Mouse (Mus musculus) cerebellum, adult 2 months (tissue): ENCODE results near the gene Zc3h8. TPM values are rescaled to one million over a fixed set of nuclear protein-coding genes. Genes with fewer than 3 reads are reported as not detected.
A peak's percentile ranks its signal among the peaks of the same experiment; 100 is the strongest.

Experiments
- DNase-seq, 2 experiments: peaks; one replicate each; pipeline ENCODE4 v3.0.0; 2021
- H3K27ac ChIP-seq: fragments of 200-500 bp; 2 replicates; pipeline ENCODE4 v1.5.1; 2012; ENCODE audit warnings: low read length, control low read depth, inconsistent platforms; ENCODE audit not compliant: insufficient read depth
- H3K27me3 ChIP-seq: fragments of 200-500 bp; 2 replicates; pipeline ENCODE4 v1.6.1; 2012; ENCODE audit warnings: inconsistent platforms, mild to moderate bottlenecking, low read length, moderate library complexity; ENCODE audit not compliant: control insufficient read depth, insufficient read depth
- H3K4me1 ChIP-seq: fragments of 200-500 bp; 2 replicates; pipeline ENCODE4 v1.6.1; 2011; ENCODE audit warnings: low read length; ENCODE audit not compliant: control insufficient read depth, insufficient read depth
- H3K4me3 ChIP-seq: fragments of 200-500 bp; replicated peaks from 2 replicates; pipeline ENCODE3; 2011; ENCODE audit warnings: mild to moderate bottlenecking, low read depth, low read length, control low read depth; ENCODE audit not compliant: insufficient read depth
- CTCF ChIP-seq: fragments of 200-500 bp; IDR thresholded peaks from 2 replicates; pipeline ENCODE4 v1.5.1; 2011; ENCODE audit warnings: low read depth, mild to moderate bottlenecking, control low read depth, low read length, moderate library complexity, borderline replicate concordance; ENCODE audit not compliant: insufficient read depth
- POLR2A ChIP-seq: fragments of 200-500 bp; IDR thresholded peaks from 2 replicates; pipeline ENCODE4 v1.6.1; 2011; ENCODE audit warnings: low read length, control low read depth, borderline replicate concordance; ENCODE audit not compliant: insufficient read depth
- WGBS: fragments of 180-500 bp; shearing (Covaris S2); methylation state at CpG from one replicate; pipeline ENCODE4 v1.1.7; 2018; 5-methylcytosine and 5-hydroxymethylcytosine counted together
- polyA plus RNA-seq: library from polyadenylated mRNA; depleted of rRNA; stranded (reverse); fragments of >200 nt; gene quantifications from 2 replicates; pipeline ENCODE4 v1.2.3, GENCODE M21; 2012; rRNA removed

Gene Zc3h8
- 6.5 and 7.3 TPM in 2 replicates for polyA plus RNA-seq

DNA sequence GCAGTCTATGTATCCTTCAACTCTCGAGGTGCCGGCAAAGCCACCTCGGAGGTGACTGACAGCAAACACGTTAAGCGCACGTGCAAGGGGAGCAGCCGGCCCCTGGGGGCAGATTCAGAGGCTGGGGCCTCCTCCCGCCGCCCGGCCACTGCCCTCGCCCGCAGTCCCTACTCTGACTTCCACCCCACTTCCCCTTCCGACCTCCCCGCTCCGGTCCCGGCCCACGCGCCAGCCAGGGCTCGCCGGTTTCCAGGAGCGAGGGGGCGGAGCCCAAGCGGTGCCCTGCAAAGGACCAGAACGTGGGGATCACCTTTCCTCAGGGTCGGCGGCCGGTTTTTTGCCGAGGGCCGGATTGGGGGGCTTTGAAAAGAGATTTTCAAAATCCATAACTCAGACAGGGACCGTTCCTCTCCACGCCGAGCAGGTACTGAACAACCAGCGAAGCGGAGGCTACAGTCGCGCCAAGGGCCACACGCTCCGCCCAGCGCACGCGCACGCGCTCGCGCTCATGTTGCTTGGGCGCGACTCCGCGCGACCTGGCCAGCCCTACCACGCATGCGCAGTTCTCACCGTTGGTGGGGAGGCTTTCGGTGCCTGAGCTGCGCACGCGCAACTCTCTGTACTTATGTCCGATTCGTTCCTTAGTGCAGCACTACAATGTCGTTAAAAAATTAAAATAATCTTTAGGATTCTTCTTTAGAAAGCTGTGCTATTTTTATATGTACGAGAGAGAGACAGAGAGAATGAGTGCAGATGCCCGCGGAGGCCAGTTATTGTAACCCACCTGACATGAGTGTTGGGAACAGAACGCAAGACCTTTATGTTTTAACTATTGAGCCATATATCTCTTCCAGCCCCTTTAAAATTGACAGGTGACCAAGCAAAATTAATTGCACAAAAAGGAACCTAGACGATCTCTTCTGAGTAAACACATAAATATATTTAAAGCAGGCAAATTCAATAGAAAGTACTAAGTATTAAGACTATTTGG, at the start of gene Zc3h8:
Gene Zc3h8, minus strand, starts transcription at position 540 of the 991 bp plus-strand sequence.
- 1% methylated on average over 65 of the region's 65 CpGs for WGBS
- peak; percentile 97 for DNase-seq
- Histone ChIP-seq H3K27ac (peak within 1 kb of the TSS; percentile 1; the same call in 1 of the 2 replicates), H3K4me3 (peak within 1 kb of the TSS; percentile 45), H3K4me1 (no peaks in the 10 kb centered on the region), H3K27me3 (no peaks in the 10 kb centered on the region)
- no peak for TF ChIP-seq CTCF
- peak; percentile 96 for TF ChIP-seq POLR2A

DNA sequence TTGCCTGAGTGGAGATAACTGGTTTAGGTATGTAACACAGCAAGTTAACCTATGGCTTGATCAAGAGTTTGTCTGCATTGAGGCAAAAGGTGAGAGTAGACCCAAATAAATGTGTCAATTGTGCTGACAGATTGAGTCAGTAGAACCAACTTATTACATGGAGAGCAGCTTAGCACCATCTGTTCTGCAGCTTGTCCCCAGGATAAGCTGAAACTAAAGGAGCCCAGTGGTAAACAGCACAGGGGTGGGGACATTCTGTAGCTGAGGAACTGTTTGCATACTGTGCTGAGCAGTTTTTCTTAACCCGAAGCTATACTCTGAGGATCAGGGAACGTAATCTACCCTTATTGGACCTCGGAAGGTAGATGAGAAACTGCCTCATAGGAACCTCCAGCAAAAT, 40.9 kb upstream of the Zc3h8 start:
- peak in 1 of 2 experiments; percentile 31 for DNase-seq
- no peak for TF ChIP-seq CTCF
- TF ChIP-seq POLR2A = no peak
- Histone ChIP-seq H3K4me3 (no peak overlapping the region), H3K27ac (no peak overlapping the region), H3K4me1 (peaks cover 5% of the 10 kb centered on the region; the same call in 1 of the 2 replicates), H3K27me3 (no peaks in the 10 kb centered on the region)
- WGBS = 69% methylated on average over 3 of the region's 3 CpGs

DNA sequence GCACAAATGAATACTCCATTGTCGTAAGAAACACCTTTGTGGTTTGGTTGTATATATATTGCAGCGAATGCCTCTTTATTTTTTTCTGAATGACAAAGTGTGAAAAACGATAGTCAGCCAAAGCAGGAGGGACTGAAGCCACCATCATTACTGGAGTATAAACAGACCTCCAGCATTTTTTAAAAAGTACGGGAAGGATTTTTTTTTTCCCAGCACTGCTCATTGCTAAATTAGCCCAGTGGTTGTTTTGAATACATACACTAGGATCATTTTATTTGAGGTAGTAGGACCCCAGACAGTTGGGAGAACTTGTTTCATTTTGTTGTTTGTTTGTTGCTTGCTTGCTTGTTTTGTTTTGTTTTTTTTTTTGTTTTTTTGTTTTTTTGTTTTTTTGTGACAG, 31.7 kb upstream of the Zc3h8 start:
- no peak overlapping the region for H3K4me3 ChIP-seq
- no peak for DNase-seq
- 81% methylated on average over 4 of the region's 4 CpGs for WGBS
- no peaks in the 10 kb centered on the region for H3K27me3 ChIP-seq
- no peaks in the 10 kb centered on the region; the same call in 1 of the 2 replicates for H3K4me1 ChIP-seq
- TF ChIP-seq CTCF = no peak
- no peak for TF ChIP-seq POLR2A
- H3K27ac ChIP-seq = no peak overlapping the region

DNA sequence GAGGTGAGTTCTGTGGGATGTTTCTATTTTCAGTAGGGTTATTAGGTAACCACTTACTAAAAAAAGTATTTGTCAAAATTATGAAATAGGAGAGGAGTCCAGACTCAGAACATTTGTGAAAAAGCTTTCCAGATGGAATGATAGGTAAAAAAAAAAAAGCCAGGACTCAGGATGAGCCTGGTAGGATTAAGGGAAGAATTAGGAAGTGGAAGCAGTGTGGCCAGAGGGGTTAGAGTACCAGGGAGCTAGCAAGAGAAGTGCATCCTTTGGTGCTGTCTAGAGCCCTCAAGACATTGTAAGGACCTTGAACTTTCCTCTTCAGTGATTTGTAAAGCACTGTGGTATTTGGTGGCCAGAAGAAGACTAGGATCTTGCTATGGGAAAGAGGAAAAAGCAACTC, 28.4 kb upstream of the Zc3h8 start:
- no peak for TF ChIP-seq POLR2A
- Histone ChIP-seq H3K4me1 (no peaks in the 10 kb centered on the region; the same call in 1 of the 2 replicates), H3K4me3 (no peak overlapping the region), H3K27me3 (no peaks in the 10 kb centered on the region), H3K27ac (no peak overlapping the region)
- DNase-seq = no peak

DNA sequence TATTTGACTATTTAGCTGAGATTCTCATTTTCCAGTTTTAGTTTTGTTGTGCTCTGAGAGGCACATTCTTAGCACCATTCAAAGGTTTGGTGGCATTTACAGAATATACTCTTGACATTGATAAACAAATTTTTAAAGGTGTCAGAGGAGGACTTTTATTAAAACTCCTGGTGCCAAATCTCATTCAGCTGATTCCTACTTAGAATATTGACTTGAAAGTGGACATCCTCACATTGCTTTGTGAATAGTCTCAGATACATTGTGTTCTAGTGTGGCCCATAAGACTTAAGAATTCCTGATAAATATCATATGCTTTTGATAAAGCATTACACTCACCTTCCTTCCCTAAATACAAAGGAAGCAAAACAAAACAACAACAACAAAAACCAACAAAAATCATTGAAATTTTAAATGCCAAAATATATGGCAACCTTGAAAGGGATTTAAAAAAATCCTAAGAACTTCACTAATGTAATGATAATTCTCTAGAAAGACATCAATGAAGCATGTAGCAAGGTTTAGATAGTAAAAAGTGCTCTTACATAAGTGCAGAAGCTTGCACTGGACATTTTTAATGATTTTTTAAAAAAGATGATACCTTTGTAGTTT, 24.7 kb upstream of the Zc3h8 start:
- peak overlapping the region; percentile 88 for H3K4me3 ChIP-seq
- H3K27me3 ChIP-seq = no peaks in the 10 kb centered on the region
- no peak overlapping the region for H3K27ac ChIP-seq
- no peaks in the 10 kb centered on the region; the same call in 1 of the 2 replicates for H3K4me1 ChIP-seq
- TF ChIP-seq CTCF (no peak), POLR2A (no peak)
- peak in 1 of 2 experiments; percentile 14 for DNase-seq

DNA sequence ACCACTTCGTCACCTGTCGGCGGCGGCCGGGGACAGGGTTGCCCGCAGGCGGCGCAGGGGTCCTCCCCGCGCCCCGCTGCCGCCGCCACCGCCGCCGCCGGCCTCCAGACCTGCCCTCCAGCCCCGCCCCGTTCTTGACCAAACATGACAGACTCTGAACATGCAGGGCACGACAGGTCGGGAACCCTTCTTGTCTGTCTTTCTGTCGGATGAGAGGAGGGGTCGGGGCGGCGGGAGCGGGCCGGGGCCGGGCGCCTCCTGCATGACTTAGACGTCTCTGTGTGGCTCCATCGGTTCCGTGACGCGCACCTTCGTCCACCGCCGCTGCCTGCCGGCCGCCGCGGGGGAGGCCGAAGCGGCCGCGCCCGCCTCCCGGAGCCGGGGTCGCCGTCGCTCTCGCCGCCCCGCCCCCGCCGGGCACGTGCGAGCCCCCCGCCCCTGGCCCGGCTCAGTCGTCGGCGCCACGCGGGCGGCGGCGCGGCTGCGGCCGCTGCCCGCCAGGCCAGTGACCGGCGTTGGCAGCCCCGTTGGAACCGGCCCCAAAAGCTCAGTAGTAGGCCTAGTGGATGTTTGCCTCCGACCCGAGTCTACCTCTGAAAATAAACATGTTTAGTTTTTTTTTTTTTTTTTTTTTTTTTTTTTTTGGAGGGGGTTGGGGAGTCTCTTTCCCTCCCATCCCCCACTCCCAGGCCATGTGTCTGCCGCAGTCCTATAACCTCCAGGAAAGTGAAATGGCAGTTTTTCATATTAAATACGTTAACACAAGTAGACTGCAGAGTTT, 24.0 kb upstream of the Zc3h8 start, which contains the start of gene Gm10762:
Gene Gm10762, minus strand, starts transcription at position 65 of the 781 bp plus-strand sequence.
- Histone ChIP-seq H3K4me3 (peak within 1 kb of the TSS; percentile 88), H3K27ac (peak within 1 kb of the TSS; percentile 100), H3K27me3 (no peaks in the 10 kb centered on the region), H3K4me1 (no peaks in the 10 kb centered on the region; the same call in 1 of the 2 replicates)
- peak; percentile 82 to 86 for DNase-seq
- TF ChIP-seq POLR2A (no peak), CTCF (no peak)
- 2% methylated on average over 75 of the region's 80 CpGs for WGBS
